Mouse (Mus musculus) CH12.LX (cell line): ENCODE results near the gene Pccb.

Source experiments
- ELF1 ChIP-seq: IDR thresholded peaks from 2 replicates; pipeline ENCODE4 v1.6.1; 2014; ENCODE audit warnings: low read depth, mild to moderate bottlenecking, inconsistent platforms, low read length, improper control_type of control experiment
- HCFC1 ChIP-seq: IDR thresholded peaks from 2 replicates; pipeline ENCODE4 v1.6.1; 2012; ENCODE audit warnings: low read depth, mild to moderate bottlenecking, inconsistent platforms, low read length, improper control_type of control experiment
- NELFE ChIP-seq: IDR thresholded peaks from 2 replicates; pipeline ENCODE4 v1.6.1; 2011; ENCODE audit warnings: low read depth, low read length, improper control_type of control experiment
- RAD21 ChIP-seq: IDR thresholded peaks from 2 replicates; pipeline ENCODE4 v1.6.1; 2011; ENCODE audit warnings: low read depth, mild to moderate bottlenecking, low read length, improper control_type of control experiment, moderate library complexity
- SMC3 ChIP-seq: IDR thresholded peaks from 2 replicates; pipeline ENCODE4 v1.6.1; 2011; ENCODE audit warnings: low read depth, low read length, improper control_type of control experiment
- TCF12 ChIP-seq: IDR thresholded peaks from 2 replicates; pipeline ENCODE4 v1.6.1; 2014; ENCODE audit warnings: low read depth, mild to moderate bottlenecking, inconsistent platforms, low read length, improper control_type of control experiment

DNA sequence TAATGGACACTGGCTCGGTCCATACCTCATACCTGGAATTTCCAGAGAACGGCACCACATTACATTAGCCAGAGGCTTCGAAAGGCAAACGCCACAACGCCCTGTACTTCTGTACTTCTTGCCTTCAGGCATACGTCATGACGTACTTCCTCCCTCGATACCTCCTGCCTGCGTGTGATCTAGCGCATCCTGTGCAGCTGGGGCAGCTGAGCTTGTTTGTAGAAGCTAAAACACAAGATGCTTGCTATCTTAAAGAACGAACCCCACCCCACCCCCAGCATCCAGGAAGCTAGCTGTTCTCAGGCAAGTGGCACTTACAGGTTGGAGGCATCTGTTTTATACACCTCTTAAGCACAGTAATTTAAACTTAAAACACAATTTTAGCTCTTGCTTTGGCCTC lies 26.3 kb upstream of the Pccb start:
- TF ChIP-seq RAD21: no peak
- TF ChIP-seq TCF12: no peak
- no peak for TF ChIP-seq ELF1
- no peak for TF ChIP-seq SMC3
- no peak for TF ChIP-seq HCFC1
- TF ChIP-seq NELFE: no peak
